Mouse (Mus musculus) central nervous system, embryonic 11.5 days (tissue): ENCODE results near the gene Parp14. TPM values are rescaled to one million over a fixed set of nuclear protein-coding genes. Genes with fewer than 3 reads are reported as not detected.

ENCODE experiments used
- polyA plus RNA-seq: library from polyadenylated mRNA; depleted of rRNA; stranded (reverse); fragments of >200 nt; gene quantifications from 2 replicates; pipeline ENCODE4 v1.2.3, GENCODE M21; 2012; rRNA removed

The Parp14 gene
- polyA plus RNA-seq = 0.47 and 0.48 TPM in 2 replicates

DNA sequence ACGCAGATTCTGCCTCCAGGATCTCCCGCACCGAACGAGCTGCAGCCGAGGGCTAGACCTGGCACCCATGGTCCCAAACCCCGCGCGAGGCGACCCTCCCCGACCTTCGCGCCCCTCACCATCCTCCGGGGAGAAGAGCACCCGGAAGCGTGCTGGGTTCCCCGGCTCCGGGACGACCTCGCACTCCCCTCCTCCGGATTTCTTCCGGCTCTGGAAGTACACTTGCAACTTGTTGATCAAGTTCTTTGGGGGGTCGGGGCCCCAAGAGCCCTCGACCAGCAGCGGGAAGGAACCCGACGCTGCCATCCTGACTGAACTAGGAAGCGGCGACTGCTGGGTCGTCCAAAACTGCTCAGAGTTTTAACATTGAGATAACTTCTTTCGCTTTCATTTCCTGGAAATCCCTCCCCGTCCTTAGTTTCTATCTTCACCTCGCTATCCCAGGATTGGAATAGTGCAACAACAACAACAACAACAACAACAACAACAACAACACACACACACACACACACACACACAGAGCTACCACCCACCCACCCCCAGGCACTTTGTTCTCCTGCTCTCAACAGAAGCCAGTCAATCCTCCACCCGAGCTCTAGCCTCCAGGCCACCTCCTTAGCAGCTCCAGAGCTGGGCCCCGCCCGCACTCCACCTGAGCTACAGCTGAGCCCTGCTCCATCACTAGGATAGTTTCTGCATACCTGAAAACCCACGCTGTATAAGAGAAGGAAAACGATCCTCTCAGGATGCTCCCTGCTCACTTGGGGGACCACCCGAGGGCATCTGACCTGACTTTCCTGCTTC is at the start of gene Parp14:
Gene Parp14 (minus strand): TSS at position 497 of the 804 bp plus-strand sequence.

Other genes starting within 250 kb of the Parp14 start
- 22.4 and 23.0 TPM in 2 replicates for gene Dirc2, start 102.2 kb downstream of the Parp14 start, polyA plus RNA-seq
- 14.4 and 16.0 TPM in 2 replicates for gene Hspbap1, start 101.2 kb downstream of the Parp14 start, polyA plus RNA-seq
- gene Parp9, start 66.9 kb upstream of the Parp14 start, polyA plus RNA-seq = 2.3 and 2.8 TPM in 2 replicates
- gene Dtx3l, start 67.6 kb upstream of the Parp14 start, polyA plus RNA-seq = 1.6 and 1.9 TPM in 2 replicates
- gene Kpna1, start 107.2 kb upstream of the Parp14 start, polyA plus RNA-seq = 25.0 and 32.8 TPM in 2 replicates
- 5.2 and 7.2 TPM in 2 replicates for gene Wdr5b, start 169.6 kb upstream of the Parp14 start, polyA plus RNA-seq
- gene Fam162a, start 200.1 kb upstream of the Parp14 start, polyA plus RNA-seq = 209 TPM in 2 replicates
- 59.8 and 89.2 TPM in 2 replicates for gene Ccdc58, start 200.1 kb upstream of the Parp14 start, polyA plus RNA-seq